Mouse (Mus musculus): Measurements from ENCODE around the gene Olfr1418. TPM values are rescaled to one million over a fixed set of nuclear protein-coding genes. Genes with fewer than 3 reads are reported as not detected.
"Not testable (repeated sequence)": the region's sequence is repeated elsewhere in the genome, so short reads cannot be mapped to it uniquely, and the experiment has no call there.

The Olfr1418 gene
- polyA plus RNA-seq (2014; fragmentation: Nextera tagmentation; extraction: Ambion mirVana), result not detected in 2 replicates

- Histone ChIP-seq H3K27ac (ENCODE audit: low read depth, low read length) (no peak within 1 kb of the TSS), H3K9me3 (ENCODE audit: control insufficient read depth, low read length) (no peaks in the 10 kb centered on the region; the same call in 1 of the 2 replicates), H3K9ac (ENCODE audit: low read length) (no peak within 1 kb of the TSS), H3K27me3 (ENCODE audit: control insufficient read depth, insufficient read depth, low read length) (no peaks in the 10 kb centered on the region), H3K4me3 (ENCODE audit: low read depth, low read length) (no peak within 1 kb of the TSS), H3K4me2 (ENCODE audit: low read depth, low read length, severe bottlenecking) (no peak within 1 kb of the TSS), H3K36me3 (ENCODE audit: control insufficient read depth, insufficient read depth, low read length) (no peaks in the 10 kb centered on the region), H3K4me1 (replicated peaks; ENCODE audit: control insufficient read depth, insufficient read depth, low read length) (no peaks in the 10 kb centered on the region)
- 100% methylated on average over 1 of the region's 1 CpGs for WGBS
- DNase-seq (ENCODE audit: low spot score) (no peak), ATAC-seq (replicated peaks; ENCODE audit: low FRiP score) (no peak)
Observed at GRCm38 (mm10) chr19:11860966-11861365, at the start of gene Olfr1418. Olfr1418 (minus strand) TSS chr19:11861066.

- no peak within 1 kb of the TSS for H3K4me3 ChIP-seq (ENCODE audit: low read depth, low read length)
- H3K4me2 ChIP-seq (ENCODE audit: low read depth, low read length, severe bottlenecking), result no peak within 1 kb of the TSS
- no peak for ATAC-seq (replicated peaks; ENCODE audit: low FRiP score)
- H3K36me3 ChIP-seq (ENCODE audit: control insufficient read depth, insufficient read depth, low read length), result no peaks in the 10 kb centered on the region
- no peaks in the 10 kb centered on the region for H3K9me3 ChIP-seq (ENCODE audit: control insufficient read depth, low read length)
- no peaks in the 10 kb centered on the region for H3K4me1 ChIP-seq (replicated peaks; ENCODE audit: control insufficient read depth, insufficient read depth, low read length)
- H3K9ac ChIP-seq (ENCODE audit: low read length), result no peak within 1 kb of the TSS
- H3K27me3 ChIP-seq (ENCODE audit: control insufficient read depth, insufficient read depth, low read length), result no peaks in the 10 kb centered on the region
- no peak for DNase-seq (ENCODE audit: low spot score)
- 51% methylated on average over 1 of the region's 1 CpGs for WGBS
- no peak within 1 kb of the TSS for H3K27ac ChIP-seq (ENCODE audit: low read depth, low read length)
Observed at GRCm38 (mm10) chr19:11886265-11886664, 25.4 kb upstream of the Olfr1418 start, which contains the start of gene Olfr1420. Olfr1420 (plus strand) TSS chr19:11886565.

DNA sequence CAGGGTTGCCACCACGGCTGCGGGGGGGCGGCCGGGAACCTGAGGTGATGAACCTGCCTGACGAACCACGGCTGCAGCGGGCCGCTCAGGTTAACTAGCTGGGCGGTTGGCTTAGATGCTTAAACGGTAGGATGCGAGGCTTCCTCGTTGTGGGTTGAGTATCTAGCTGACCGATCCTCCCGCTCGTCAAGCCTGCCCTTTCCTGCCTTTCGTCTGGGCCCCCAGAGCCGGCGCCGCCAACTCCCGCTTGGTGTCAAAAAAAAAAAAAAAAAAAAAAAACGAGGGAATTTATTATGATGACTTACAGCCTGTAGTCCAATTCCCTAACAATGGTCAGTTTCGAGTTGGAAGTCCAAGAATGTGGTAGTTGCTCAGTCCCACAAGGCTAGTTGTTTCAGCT is 17.5 kb upstream of the Olfr1418 start:
- not testable (repeated sequence) for H3K9me3 ChIP-seq (ENCODE audit: control insufficient read depth, low read length); H3K4me1 ChIP-seq (replicated peaks; ENCODE audit: control insufficient read depth, insufficient read depth, low read length); H3K36me3 ChIP-seq (ENCODE audit: control insufficient read depth, insufficient read depth, low read length); H3K27ac ChIP-seq (ENCODE audit: low read depth, low read length); H3K4me3 ChIP-seq (ENCODE audit: low read depth, low read length); DNase-seq (ENCODE audit: low spot score); H3K4me2 ChIP-seq (ENCODE audit: low read depth, low read length, severe bottlenecking); H3K9ac ChIP-seq (ENCODE audit: low read length); H3K27me3 ChIP-seq (ENCODE audit: control insufficient read depth, insufficient read depth, low read length); ATAC-seq (replicated peaks; ENCODE audit: low FRiP score)
- 68% methylated on average over 20 of the region's 22 CpGs for WGBS

DNA sequence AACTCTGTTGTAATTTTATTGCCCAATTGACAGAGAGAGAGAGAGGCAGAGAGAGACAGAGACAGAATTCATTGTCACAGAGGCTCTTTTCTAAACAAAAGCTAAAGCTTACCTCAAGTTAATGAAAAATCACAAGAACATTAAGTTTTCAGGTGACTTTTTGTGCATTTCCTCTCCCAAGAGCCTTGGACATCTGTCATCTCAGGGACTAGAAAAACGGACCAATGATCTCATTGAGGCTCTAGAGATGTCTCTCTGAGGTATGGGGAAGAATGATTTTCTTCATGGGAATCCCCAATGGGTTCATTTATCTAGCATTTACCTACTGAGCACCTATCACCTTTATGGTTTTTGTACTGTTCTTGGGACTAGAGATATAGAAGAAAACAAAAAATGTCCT is 14.1 kb upstream of the Olfr1418 start, which contains the start of gene Olfr1419:
Gene Olfr1419, minus strand, starts transcription at position 101 of the 400 bp plus-strand sequence.
- no peak for ATAC-seq (replicated peaks; ENCODE audit: low FRiP score)
- no peak within 1 kb of the TSS for H3K27ac ChIP-seq (ENCODE audit: low read depth, low read length)
- no peak for DNase-seq (ENCODE audit: low spot score)
- no peaks in the 10 kb centered on the region for H3K4me1 ChIP-seq (replicated peaks; ENCODE audit: control insufficient read depth, insufficient read depth, low read length)
- H3K9me3 ChIP-seq (ENCODE audit: control insufficient read depth, low read length), result no peaks in the 10 kb centered on the region
- no peaks in the 10 kb centered on the region for H3K27me3 ChIP-seq (ENCODE audit: control insufficient read depth, insufficient read depth, low read length)
- no peak within 1 kb of the TSS for H3K4me2 ChIP-seq (ENCODE audit: low read depth, low read length, severe bottlenecking)
- no peak within 1 kb of the TSS for H3K4me3 ChIP-seq (ENCODE audit: low read depth, low read length)
- no peak within 1 kb of the TSS for H3K9ac ChIP-seq (ENCODE audit: low read length)
- no peaks in the 10 kb centered on the region for H3K36me3 ChIP-seq (ENCODE audit: control insufficient read depth, insufficient read depth, low read length)
- WGBS, result 47% methylated on average over 1 of the region's 1 CpGs

DNA sequence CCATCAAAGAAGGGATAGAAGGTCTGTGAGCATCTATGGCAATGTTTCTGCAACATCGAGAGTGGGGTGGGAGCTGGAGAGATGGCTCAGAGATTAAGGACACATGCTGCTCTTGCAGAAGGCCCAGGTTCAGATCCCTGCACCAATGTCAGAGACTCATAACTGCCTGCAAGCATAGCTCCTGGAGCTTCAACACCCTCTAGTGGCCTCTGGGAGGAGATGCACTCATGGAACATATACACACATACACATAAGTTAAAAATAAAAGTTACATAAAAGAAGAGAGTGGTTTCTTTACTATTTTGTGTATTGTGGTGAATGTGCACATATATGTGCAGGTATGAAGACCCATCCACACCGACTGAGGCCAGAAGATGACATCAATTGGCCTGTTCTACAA is 7.0 kb upstream of the Olfr1418 start:
- no peaks in the 10 kb centered on the region; the same call in 1 of the 2 replicates for H3K9me3 ChIP-seq (ENCODE audit: control insufficient read depth, low read length)
- H3K4me2 ChIP-seq (ENCODE audit: low read depth, low read length, severe bottlenecking), result no peak overlapping the region
- 77% methylated on average over 2 of the region's 2 CpGs for WGBS

GRCm38 (mm10) chr19:11856506-11856905 is 4.4 kb downstream of the Olfr1418 start:
- WGBS, result 81% methylated on average over 6 of the region's 6 CpGs
- Histone ChIP-seq H3K9ac (ENCODE audit: low read length) (no peak overlapping the region), H3K27me3 (ENCODE audit: control insufficient read depth, insufficient read depth, low read length) (no peaks in the 10 kb centered on the region), H3K4me1 (replicated peaks; ENCODE audit: control insufficient read depth, insufficient read depth, low read length) (no peaks in the 10 kb centered on the region), H3K36me3 (ENCODE audit: control insufficient read depth, insufficient read depth, low read length) (no peaks in the 10 kb centered on the region), H3K27ac (ENCODE audit: low read depth, low read length) (no peak overlapping the region), H3K4me3 (ENCODE audit: low read depth, low read length) (no peak overlapping the region), H3K4me2 (ENCODE audit: low read depth, low read length, severe bottlenecking) (no peak overlapping the region), H3K9me3 (ENCODE audit: control insufficient read depth, low read length) (no peaks in the 10 kb centered on the region)
- DNase-seq (ENCODE audit: low spot score) (no peak), ATAC-seq (replicated peaks; ENCODE audit: low FRiP score) (no peak)

More for the DNA sequence above, 7.0 kb upstream of the Olfr1418 start:
- Histone ChIP-seq H3K4me1 (replicated peaks; ENCODE audit: control insufficient read depth, insufficient read depth, low read length) (no peaks in the 10 kb centered on the region), H3K27ac (ENCODE audit: low read depth, low read length) (no peak overlapping the region), H3K36me3 (ENCODE audit: control insufficient read depth, insufficient read depth, low read length) (no peaks in the 10 kb centered on the region), H3K4me3 (ENCODE audit: low read depth, low read length) (no peak overlapping the region), H3K27me3 (ENCODE audit: control insufficient read depth, insufficient read depth, low read length) (no peaks in the 10 kb centered on the region), H3K9ac (ENCODE audit: low read length) (no peak overlapping the region)
- DNase-seq (ENCODE audit: low spot score), result no peak
- ATAC-seq (replicated peaks; ENCODE audit: low FRiP score), result no peak

DNA sequence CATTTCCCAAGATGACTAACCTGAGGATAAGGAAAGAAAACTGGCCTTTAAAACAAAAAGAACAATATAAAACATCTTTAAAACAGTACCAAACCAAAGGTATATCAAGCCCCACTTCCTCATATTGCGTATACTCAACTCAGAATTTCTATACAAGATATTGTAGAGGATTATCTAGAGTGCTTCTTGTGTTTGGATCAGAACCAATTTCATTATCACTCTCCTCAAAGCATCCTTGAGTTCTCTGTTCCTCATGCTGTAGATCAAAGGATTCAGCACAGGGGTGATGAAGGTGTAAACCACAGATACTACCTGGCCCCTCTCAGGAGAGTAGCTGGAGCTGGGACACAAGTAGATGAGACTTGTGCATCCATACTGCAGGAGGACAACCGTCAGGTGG is 6.0 kb downstream of the Olfr1418 start:
- Histone ChIP-seq H3K36me3 (ENCODE audit: control insufficient read depth, insufficient read depth, low read length) (no peaks in the 10 kb centered on the region), H3K9me3 (ENCODE audit: control insufficient read depth, low read length) (no peaks in the 10 kb centered on the region), H3K9ac (ENCODE audit: low read length) (no peak overlapping the region), H3K27ac (ENCODE audit: low read depth, low read length) (no peak overlapping the region), H3K27me3 (ENCODE audit: control insufficient read depth, insufficient read depth, low read length) (no peaks in the 10 kb centered on the region), H3K4me2 (ENCODE audit: low read depth, low read length, severe bottlenecking) (no peak overlapping the region), H3K4me1 (replicated peaks; ENCODE audit: control insufficient read depth, insufficient read depth, low read length) (no peaks in the 10 kb centered on the region), H3K4me3 (ENCODE audit: low read depth, low read length) (no peak overlapping the region)
- 81% methylated on average over 2 of the region's 2 CpGs for WGBS
- no peak for ATAC-seq (replicated peaks; ENCODE audit: low FRiP score)
- DNase-seq (ENCODE audit: low spot score), result no peak

DNA sequence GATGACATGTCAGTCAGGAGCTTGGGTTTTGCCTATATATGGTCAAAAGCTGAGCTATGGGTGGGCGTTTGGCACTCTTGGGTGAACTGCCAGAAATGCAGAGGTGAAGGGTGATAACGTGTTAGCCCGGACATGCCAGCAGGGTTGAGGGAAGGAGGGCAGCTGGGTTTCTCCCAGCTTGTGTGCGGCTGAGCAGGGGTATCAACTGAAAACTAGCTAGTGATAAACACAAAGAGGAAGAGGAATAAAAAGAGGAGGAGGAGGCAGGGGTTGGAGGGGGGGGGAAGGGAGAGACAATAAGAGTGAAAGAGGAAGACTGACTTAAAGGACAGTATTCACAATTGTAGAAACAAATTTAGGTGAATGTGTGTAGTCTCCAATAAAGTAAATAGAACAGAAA is 8.2 kb downstream of the Olfr1418 start:
- no peak overlapping the region for H3K27ac ChIP-seq (ENCODE audit: low read depth, low read length)
- 72% methylated on average over 4 of the region's 4 CpGs for WGBS
- no peak overlapping the region for H3K4me2 ChIP-seq (ENCODE audit: low read depth, low read length, severe bottlenecking)
- H3K36me3 ChIP-seq (ENCODE audit: control insufficient read depth, insufficient read depth, low read length), result no peaks in the 10 kb centered on the region
- ATAC-seq (replicated peaks; ENCODE audit: low FRiP score) (no peak), DNase-seq (ENCODE audit: low spot score) (no peak)
- no peaks in the 10 kb centered on the region for H3K4me1 ChIP-seq (replicated peaks; ENCODE audit: control insufficient read depth, insufficient read depth, low read length)
- no peak overlapping the region for H3K4me3 ChIP-seq (ENCODE audit: low read depth, low read length)
- no peak overlapping the region for H3K9ac ChIP-seq (ENCODE audit: low read length)
- no peaks in the 10 kb centered on the region for H3K9me3 ChIP-seq (ENCODE audit: control insufficient read depth, low read length)
- no peaks in the 10 kb centered on the region for H3K27me3 ChIP-seq (ENCODE audit: control insufficient read depth, insufficient read depth, low read length)

GRCm38 (mm10) chr19:11846333-11846732 is 14.5 kb downstream of the Olfr1418 start:
- Histone ChIP-seq H3K9ac (ENCODE audit: low read length) (no peak overlapping the region), H3K36me3 (ENCODE audit: control insufficient read depth, insufficient read depth, low read length) (no peaks in the 10 kb centered on the region), H3K27me3 (ENCODE audit: control insufficient read depth, insufficient read depth, low read length) (no peaks in the 10 kb centered on the region), H3K4me2 (ENCODE audit: low read depth, low read length, severe bottlenecking) (no peak overlapping the region), H3K27ac (ENCODE audit: low read depth, low read length) (no peak overlapping the region), H3K4me1 (replicated peaks; ENCODE audit: control insufficient read depth, insufficient read depth, low read length) (no peaks in the 10 kb centered on the region), H3K9me3 (ENCODE audit: control insufficient read depth, low read length) (no peaks in the 10 kb centered on the region), H3K4me3 (ENCODE audit: low read depth, low read length) (no peak overlapping the region)
- no peak for DNase-seq (ENCODE audit: low spot score)
- WGBS, result 87% methylated on average over 4 of the region's 4 CpGs
- ATAC-seq (replicated peaks; ENCODE audit: low FRiP score), result no peak

All from forebrain, embryonic 11.5 days (tissue).